Mouse (Mus musculus) midbrain, embryonic 14.5 days (tissue): Measurements from ENCODE around the gene Iyd. TPM values are rescaled to one million over a fixed set of nuclear protein-coding genes. Genes with fewer than 3 reads are reported as not detected.

Experiments used
- ATAC-seq: fragments of 200-750 bp; cut with Nextera tagmentation; 2 replicates; pipeline ENCODE4 v1.8.0; 2017; ENCODE audit warnings: moderate number of reproducible peaks, moderate library complexity; ENCODE audit not compliant: low FRiP score, low TSS enrichment
- DNase-seq: peaks from one replicate; pipeline ENCODE4 v3.0.0-alpha.2; 2015
- H3K27ac ChIP-seq: fragments of 300-500 bp; sonication (generic); replicated peaks from 2 replicates; pipeline ENCODE4 v1.5.1; 2014; ENCODE audit warnings: mild to moderate bottlenecking, low read depth, low read length, moderate library complexity
- H3K27me3 ChIP-seq: fragments of 300-500 bp; sonication (generic); 2 replicates; pipeline ENCODE4 v1.6.1; 2014; ENCODE audit warnings: low read length, control low read depth, mixed read lengths; ENCODE audit not compliant: control insufficient read depth, insufficient read depth
- H3K36me3 ChIP-seq: fragments of 300-500 bp; sonication (generic); 2 replicates; pipeline ENCODE4 v1.6.1; 2014; ENCODE audit warnings: low read length, control low read depth; ENCODE audit not compliant: control insufficient read depth, insufficient read depth
- H3K4me1 ChIP-seq: fragments of 300-500 bp; sonication (generic); 2 replicates; pipeline ENCODE4 v1.6.1; 2014; ENCODE audit warnings: mild to moderate bottlenecking, antibody characterized with exemption, low read length, control low read depth; ENCODE audit not compliant: control insufficient read depth, insufficient read depth
- H3K4me2 ChIP-seq: fragments of 300-500 bp; sonication (generic); 2 replicates; pipeline ENCODE4 v1.6.1; 2014; ENCODE audit warnings: mild to moderate bottlenecking, low read length, moderate library complexity
- H3K4me3 ChIP-seq: fragments of 300-500 bp; sonication (generic); replicated peaks from 2 replicates; pipeline ENCODE4 v1.5.1; 2014; ENCODE audit warnings: low read depth, low read length
- H3K9ac ChIP-seq: fragments of 300-500 bp; sonication (generic); replicated peaks from 2 replicates; pipeline ENCODE4 v1.6.1; 2014; ENCODE audit warnings: mild to moderate bottlenecking, low read length, moderate library complexity
- H3K9me3 ChIP-seq: fragments of 300-500 bp; sonication (generic); 2 replicates; pipeline ENCODE4 v1.6.1; 2016; ENCODE audit warnings: low read length, control low read depth, mixed read lengths; ENCODE audit not compliant: control insufficient read depth
- WGBS: fragments of 180-500 bp; shearing (Covaris S2); extraction: QIAGEN DNeasy Blood & Tissue Kit; methylation state at CpG from one replicate; pipeline ENCODE4 v1.1.7; 2014; 5-methylcytosine and 5-hydroxymethylcytosine counted together
- polyA plus RNA-seq: library from polyadenylated mRNA; unstranded; fragments of >200 nt; fragmentation: Nextera tagmentation; extraction: Ambion mirVana; gene quantifications from 2 replicates; pipeline ENCODE4 v1.2.1, GENCODE M21; 2014

Gene Iyd
- polyA plus RNA-seq, 1 experiment from 2014 or later: 0.51 TPM

- 80% methylated on average over 3 of the region's 3 CpGs for WGBS
- ATAC-seq: no peak
Observed at GRCm38 (mm10) chr10:3511401-3511800, 28.6 kb upstream of the Iyd start.

GRCm38 (mm10) chr10:3512620-3513305, 27.3 kb upstream of the Iyd start:
- peaks cover 16% of the 10 kb centered on the region for H3K4me1 ChIP-seq
- H3K27me3 ChIP-seq: no peaks in the 10 kb centered on the region
- no peak overlapping the region for H3K9ac ChIP-seq
- WGBS: 74% methylated on average over 8 of the region's 8 CpGs
- no peak for ATAC-seq
- DNase-seq: no peak
- no peak overlapping the region for H3K4me3 ChIP-seq
- H3K27ac ChIP-seq: no peak overlapping the region
- no peaks in the 10 kb centered on the region for H3K36me3 ChIP-seq
- no peak overlapping the region for H3K4me2 ChIP-seq
- no peaks in the 10 kb centered on the region for H3K9me3 ChIP-seq

More at GRCm38 (mm10) chr10:3511401-3511800, 28.6 kb upstream of the Iyd start:
- no peaks in the 10 kb centered on the region for H3K9me3 ChIP-seq
- H3K4me1 ChIP-seq: peaks cover 20% of the 10 kb centered on the region
- no peaks in the 10 kb centered on the region for H3K36me3 ChIP-seq
- DNase-seq: no peak
- no peak overlapping the region for H3K9ac ChIP-seq
- H3K4me2 ChIP-seq: no peak overlapping the region
- H3K4me3 ChIP-seq: no peak overlapping the region
- no peak overlapping the region for H3K27ac ChIP-seq
- no peaks in the 10 kb centered on the region for H3K27me3 ChIP-seq

- no peak for ATAC-seq
- H3K27me3 ChIP-seq: no peaks in the 10 kb centered on the region
- H3K9me3 ChIP-seq: no peaks in the 10 kb centered on the region
- 72% methylated on average over 6 of the region's 6 CpGs for WGBS
- no peak overlapping the region for H3K4me3 ChIP-seq
- no peak overlapping the region for H3K4me2 ChIP-seq
- no peak overlapping the region for H3K9ac ChIP-seq
- no peaks in the 10 kb centered on the region for H3K36me3 ChIP-seq
- DNase-seq: no peak
- H3K4me1 ChIP-seq: peaks cover 10% of the 10 kb centered on the region; the same call in 1 of the 2 replicates
- H3K27ac ChIP-seq: no peak overlapping the region
Observed at GRCm38 (mm10) chr10:3513947-3514346, 26.1 kb upstream of the Iyd start.

- 67% methylated on average over 1 of the region's 1 CpGs for WGBS
- Histone ChIP-seq H3K4me2 (no peak overlapping the region), H3K4me1 (peaks cover 8% of the 10 kb centered on the region; the same call in 1 of the 2 replicates), H3K36me3 (no peaks in the 10 kb centered on the region), H3K4me3 (no peak overlapping the region), H3K9ac (no peak overlapping the region), H3K27me3 (no peaks in the 10 kb centered on the region), H3K9me3 (no peaks in the 10 kb centered on the region), H3K27ac (no peak overlapping the region)
- no peak for DNase-seq
- no peak for ATAC-seq
Observed at GRCm38 (mm10) chr10:3514634-3515033, 25.4 kb upstream of the Iyd start.

- DNase-seq (no peak), ATAC-seq (no peak)
- Histone ChIP-seq H3K9ac (no peak overlapping the region), H3K4me3 (no peak overlapping the region), H3K36me3 (no peaks in the 10 kb centered on the region), H3K27ac (no peak overlapping the region), H3K4me2 (no peak overlapping the region), H3K4me1 (no peaks in the 10 kb centered on the region), H3K9me3 (no peaks in the 10 kb centered on the region), H3K27me3 (no peaks in the 10 kb centered on the region)
- WGBS: 81% methylated on average over 6 of the region's 6 CpGs
Observed at GRCm38 (mm10) chr10:3516442-3516841, 23.6 kb upstream of the Iyd start.

- Histone ChIP-seq H3K27me3 (no peaks in the 10 kb centered on the region), H3K36me3 (no peaks in the 10 kb centered on the region), H3K9me3 (no peaks in the 10 kb centered on the region), H3K9ac (no peak overlapping the region), H3K27ac (no peak overlapping the region), H3K4me1 (no peaks in the 10 kb centered on the region), H3K4me3 (no peak overlapping the region), H3K4me2 (no peak overlapping the region)
- ATAC-seq: no peak
- WGBS: 96% methylated on average over 6 of the region's 6 CpGs
- no peak for DNase-seq
Observed at GRCm38 (mm10) chr10:3523044-3523793, 16.8 kb upstream of the Iyd start.

- H3K9me3 ChIP-seq: no peaks in the 10 kb centered on the region
- H3K36me3 ChIP-seq: no peaks in the 10 kb centered on the region
- no peak overlapping the region for H3K4me2 ChIP-seq
- H3K4me1 ChIP-seq: no peaks in the 10 kb centered on the region
- H3K4me3 ChIP-seq: no peak overlapping the region
- H3K9ac ChIP-seq: no peak overlapping the region
- H3K27ac ChIP-seq: no peak overlapping the region
- DNase-seq (no peak), ATAC-seq (no peak)
- WGBS: 70% methylated on average over 3 of the region's 3 CpGs
- H3K27me3 ChIP-seq: no peaks in the 10 kb centered on the region
Observed at GRCm38 (mm10) chr10:3524513-3524912, 15.5 kb upstream of the Iyd start.

- Histone ChIP-seq H3K9me3 (no peaks in the 10 kb centered on the region), H3K36me3 (no peaks in the 10 kb centered on the region), H3K4me3 (no peak overlapping the region), H3K4me1 (0 out of 2 replicates have a peak, but pooled peaks cover 2% of the 10 kb centered on the region), H3K27ac (no peak overlapping the region), H3K4me2 (no peak overlapping the region), H3K27me3 (no peaks in the 10 kb centered on the region), H3K9ac (no peak overlapping the region)
- ATAC-seq (no peak), DNase-seq (no peak)
- WGBS: 39% methylated on average over 2 of the region's 2 CpGs
Observed at GRCm38 (mm10) chr10:3525420-3526019, 14.5 kb upstream of the Iyd start.
